Comparison of ENCODE assay signal across 8 mouse cellular contexts in the genomic region with DNA sequence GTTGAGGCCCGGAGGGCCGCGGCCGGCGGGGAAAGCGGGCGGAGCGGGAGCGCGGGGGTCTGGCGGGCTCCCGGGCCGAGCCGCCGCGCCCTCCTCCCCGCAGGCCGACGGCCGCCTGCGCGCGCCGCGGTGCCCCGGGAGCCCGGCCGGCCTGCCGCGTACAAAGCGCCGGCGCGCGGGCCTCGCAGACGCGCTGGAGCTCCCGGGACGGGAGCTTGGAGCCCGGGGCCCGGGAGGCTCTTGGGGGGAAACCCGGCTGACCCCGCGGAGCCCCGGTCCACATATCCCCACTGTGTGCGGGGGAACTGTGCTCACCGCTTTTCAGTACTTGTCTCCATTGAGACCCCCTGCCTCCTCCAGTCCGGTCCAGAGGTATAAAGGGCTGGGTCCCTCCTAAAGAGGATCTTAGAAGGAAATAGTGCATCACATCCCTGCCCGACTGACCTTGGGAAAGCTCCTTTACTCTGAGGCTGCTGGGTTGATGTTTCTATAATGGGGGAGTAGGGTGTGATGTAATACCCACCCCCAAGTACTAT. TPM values are rescaled to one million over a fixed set of nuclear protein-coding genes. Genes with fewer than 3 reads are reported as not detected.
DNase-seq lines count a peak whose midpoint lies in the region; ATAC-seq and TF ChIP-seq lines count a peak whose summit lies in the region.

No protein-coding gene starts in this region.

- H3K27me3 ChIP-seq in E14TG2a.4 (ENCODE audit: insufficient read depth, low read length): no peaks in the 10 kb centered on the region
- H3K27me3 ChIP-seq in kidney, adult 2 months (replicated peaks; ENCODE audit: control insufficient read depth, insufficient read depth, low read length): no peaks in the 10 kb centered on the region
- no peaks in the 10 kb centered on the region for H3K27me3 ChIP-seq in stomach, embryonic 15.5 days (replicated peaks)

- 1% methylated on average over 50 of the region's 50 CpGs for WGBS in kidney, adult 2 months
- under 1% methylated on average over 43 of the region's 50 CpGs for WGBS in stomach, embryonic 15.5 days

- peak overlapping the region; percentile 83 for H3K4me2 ChIP-seq in stomach, embryonic 15.5 days

- peaks cover 75% of the 10 kb centered on the region for H3K4me1 ChIP-seq in E14TG2a.4 (replicated peaks; ENCODE audit: low read depth, low read length)
- peaks cover 4% of the 10 kb centered on the region; the same call in 1 of the 2 replicates for H3K4me1 ChIP-seq in kidney, adult 2 months (ENCODE audit: control insufficient read depth, insufficient read depth, low read length)
- peaks cover 19% of the 10 kb centered on the region for H3K4me1 ChIP-seq in stomach, embryonic 15.5 days

- peak overlapping the region; percentile 92 for H3K9ac ChIP-seq in stomach, embryonic 15.5 days

- DNase-seq in adrenal gland, adult (ENCODE audit: inconsistent age in 2 of 2, low spot score in 1 of 2): peak; percentile 60 to 83
- no peak for DNase-seq in adrenal gland, postnatal 4 days (ENCODE audit: low spot score in 2 of 2)
- peak; percentile 46 to 63 for DNase-seq in cerebellum, postnatal 14 days
- DNase-seq in heart, adult 18-20 months: peak; percentile 27 to 64
- DNase-seq in kidney, adult 2 months: peak; percentile 16

- ATAC-seq in megakaryocyte, adult 5-6 weeks (ENCODE audit: poor library complexity, severe bottlenecking): peak; percentile 38
- ATAC-seq in stomach, embryonic 15.5 days (ENCODE audit: insufficient read depth, low FRiP score, low read depth): peak; percentile 63

- TF ChIP-seq CTCF in E14TG2a.4 (conservative IDR thresholded peaks at IDR 0.05; ENCODE audit: low read length): no peak
- no peak for TF ChIP-seq CTCF in kidney, adult 2 months (conservative IDR thresholded peaks at IDR 0.05; ENCODE audit: insufficient read depth, insufficient read length, low read depth, low read length)

- H3K27ac ChIP-seq in kidney, adult 2 months (ENCODE audit: insufficient read depth, low read depth, low read length): no peak overlapping the region
- peak overlapping the region; percentile 74 for H3K27ac ChIP-seq in stomach, embryonic 15.5 days

- H3K36me3 ChIP-seq in E14TG2a.4 (ENCODE audit: insufficient read depth, low read length): peaks cover 5% of the 10 kb centered on the region
- no peaks in the 10 kb centered on the region for H3K36me3 ChIP-seq in kidney, adult 2 months (ENCODE audit: control insufficient read depth, insufficient read depth, low read length)
- H3K36me3 ChIP-seq in stomach, embryonic 15.5 days: no peaks in the 10 kb centered on the region

- TF ChIP-seq POLR2A in kidney, adult 2 months (IDR thresholded peaks at IDR 0.05; ENCODE audit: low read depth, low read length): no peak

- no peaks in the 10 kb centered on the region for H3K9me3 ChIP-seq in E14TG2a.4 (ENCODE audit: low read length)
- no peaks in the 10 kb centered on the region for H3K9me3 ChIP-seq in stomach, embryonic 15.5 days

- H3K4me3 ChIP-seq in E14TG2a.4 (replicated peaks; ENCODE audit: low read length): peak overlapping the region; percentile 87
- H3K4me3 ChIP-seq in kidney, adult 2 months (ENCODE audit: insufficient read depth, low read depth, low read length): peak overlapping the region; percentile 60
- H3K4me3 ChIP-seq in stomach, embryonic 15.5 days (replicated peaks): peak overlapping the region; percentile 69

RNA-seq across cellular contexts. Expression of a gene that starts 0.9 kb away (rescaled TPM):
- total RNA-seq in adrenal gland, postnatal 4 days (2021): 10 to 100 TPM; 28.0 to 28.7 TPM
- total RNA-seq in heart, adult 18-20 months (2021): 10 to 100 TPM; 18.2 to 19.6 TPM
- polyA plus RNA-seq in kidney, adult 2 months (2012; rRNA removed): 3.8 and 4.6 TPM in 2 replicates
- 22.9 and 31.8 TPM in 2 replicates for total RNA-seq in megakaryocyte, adult 5-6 weeks (2015)
- 32.1 and 37.4 TPM in 2 replicates for total RNA-seq in megakaryocyte, adult 5-6 weeks (2017)
- 20.7 and 21.1 TPM in 2 replicates for polyA plus RNA-seq in stomach, embryonic 15.5 days (2015; fragmentation: Nextera tagmentation; extraction: Ambion mirVana)

RNA-seq across cellular contexts. Expression of a gene that starts 44.3 kb away (rescaled TPM):
- total RNA-seq in adrenal gland, postnatal 4 days (2021): 10 to 100 TPM; 32.5 to 38.3 TPM
- 10 to 100 TPM; 10.7 TPM for total RNA-seq in heart, adult 18-20 months (2021)
- 0.88 and 1.3 TPM in 2 replicates for polyA plus RNA-seq in kidney, adult 2 months (2012; rRNA removed)
- total RNA-seq in megakaryocyte, adult 5-6 weeks (2015): 0.09 and 0.41 TPM in 2 replicates
- total RNA-seq in megakaryocyte, adult 5-6 weeks (2017): 0.37 and 0.40 TPM in 2 replicates
- polyA plus RNA-seq in stomach, embryonic 15.5 days (2015; fragmentation: Nextera tagmentation; extraction: Ambion mirVana): 52.2 and 53.9 TPM in 2 replicates

Comparison
In these comparisons a context has a peak if more than half of its experiments do, and no peak if none do; other contexts are left out.
1. DNase-seq: peak in adrenal gland, adult (2 of 2), cerebellum, postnatal 14 days (2 of 2), heart, adult 18-20 months (2 of 2) and kidney, adult 2 months (single experiment); none in adrenal gland, postnatal 4 days (0 of 2).
2. RNA of a gene that starts 44.3 kb away (total RNA-seq): 32.5 to 38.3 TPM in adrenal gland, postnatal 4 days and 10.7 TPM in heart, adult 18-20 months; 0.09 to 0.41 TPM in megakaryocyte, adult 5-6 weeks; every median in the first group is over 4 times any median in the second.
3. Peak in every context shown above with its lines, with median percentiles within 50 percentile points of each other: H3K4me3 ChIP-seq.